Mouse (Mus musculus) kidney, adult 18-20 months (tissue): ENCODE measurements around the gene Bcl9.

Experiments
- DNase-seq: peaks from one replicate; pipeline ENCODE4 v3.0.0; 2021

Bcl9 gene

DNA sequence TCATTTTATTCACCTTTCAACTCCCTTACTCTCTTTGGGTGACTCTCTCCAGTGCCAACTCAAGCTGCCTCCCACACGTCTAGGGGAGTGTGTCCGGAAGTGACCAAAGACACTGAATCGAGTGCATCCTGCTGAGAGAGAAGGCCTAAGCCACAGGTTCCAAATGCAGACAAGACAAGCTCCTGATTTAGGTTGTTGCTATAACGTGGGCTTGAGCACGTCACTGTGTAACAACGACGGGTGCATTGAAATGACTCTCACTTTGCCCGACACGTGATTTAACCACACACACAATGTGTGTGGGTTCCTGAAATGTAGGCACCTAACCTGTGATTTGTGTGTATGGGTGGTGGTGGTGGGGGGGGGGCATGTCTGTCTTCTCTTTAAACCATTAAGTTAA is 3.4 kb downstream of the Bcl9 start:
- no peak for DNase-seq

DNA sequence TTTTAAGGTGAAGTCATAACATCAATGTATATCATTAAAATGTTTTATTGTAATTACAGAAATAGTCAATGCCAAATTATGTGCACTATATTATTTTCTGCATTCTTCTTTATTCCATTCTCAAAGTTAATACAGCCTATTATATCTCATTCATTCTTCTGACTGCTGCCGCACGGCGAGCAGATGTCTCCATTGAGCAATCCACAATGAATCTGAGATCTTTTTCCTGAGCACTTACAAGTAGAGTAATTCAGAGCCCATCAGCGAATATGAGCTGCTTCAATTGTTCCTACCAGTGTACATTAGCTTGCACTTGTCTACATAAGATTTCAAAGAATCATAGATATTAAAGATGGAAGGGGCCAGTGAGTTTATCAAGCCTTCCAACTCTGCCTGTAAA is 12.8 kb downstream of the Bcl9 start:
- no peak for DNase-seq

DNA sequence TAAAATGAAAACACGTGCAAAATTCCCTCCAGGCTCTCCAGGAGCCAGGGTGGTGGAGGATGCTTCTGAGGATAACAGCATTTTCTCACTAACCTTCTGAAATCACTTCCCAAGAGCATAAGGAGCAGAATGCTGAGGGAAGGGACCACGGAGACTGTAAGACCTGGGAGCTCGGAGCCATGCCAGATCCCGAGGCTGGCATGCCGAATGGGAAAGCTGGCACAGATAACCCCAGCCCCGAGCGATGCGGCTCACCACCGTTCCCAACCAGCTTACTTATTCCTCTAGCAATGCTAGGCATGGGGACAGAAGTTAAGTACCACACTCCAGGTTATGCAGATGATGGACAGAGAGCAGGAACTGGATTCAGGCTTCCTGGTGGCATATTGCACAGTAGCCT is 13.7 kb downstream of the Bcl9 start:
- DNase-seq = no peak

DNA sequence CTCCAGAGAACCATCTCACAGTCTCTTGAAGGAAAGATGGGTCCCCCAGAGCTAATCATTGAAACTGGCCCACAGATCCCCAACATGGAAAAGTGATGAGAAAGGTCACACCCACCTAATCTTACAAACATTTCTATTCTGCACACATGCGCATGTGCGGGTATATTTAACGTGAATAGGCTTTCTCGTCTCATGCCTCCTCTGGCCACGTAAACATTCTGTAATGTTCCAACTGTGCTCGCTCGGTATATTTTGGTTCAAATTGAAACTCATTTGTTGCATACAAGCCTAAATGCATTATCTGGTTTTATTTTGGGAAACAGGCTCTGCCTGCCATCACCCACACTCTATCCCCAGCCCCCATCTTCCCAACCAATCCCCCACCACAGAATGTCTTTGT is 16.3 kb downstream of the Bcl9 start:
- no peak for DNase-seq

DNA sequence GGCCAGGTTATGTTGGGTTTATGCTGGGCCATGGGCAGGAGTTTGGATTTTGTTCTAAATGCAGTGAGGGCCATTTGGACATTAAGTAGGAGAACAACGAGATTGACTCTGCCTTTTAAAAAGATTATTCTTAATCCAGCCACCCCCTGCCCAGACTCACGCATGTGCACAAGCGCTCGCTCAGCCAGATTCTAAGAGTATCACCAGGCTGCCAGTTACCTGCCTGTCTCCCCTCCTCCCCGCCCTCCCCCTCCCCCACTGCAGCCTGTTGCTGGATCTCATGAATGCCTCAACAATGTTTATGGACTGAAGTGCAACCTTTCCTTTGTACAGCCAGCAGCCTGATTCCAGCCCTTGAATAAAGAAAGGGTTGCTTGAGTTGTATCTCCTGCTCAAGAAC is 22.0 kb downstream of the Bcl9 start:
- DNase-seq = peak; percentile 7

DNA sequence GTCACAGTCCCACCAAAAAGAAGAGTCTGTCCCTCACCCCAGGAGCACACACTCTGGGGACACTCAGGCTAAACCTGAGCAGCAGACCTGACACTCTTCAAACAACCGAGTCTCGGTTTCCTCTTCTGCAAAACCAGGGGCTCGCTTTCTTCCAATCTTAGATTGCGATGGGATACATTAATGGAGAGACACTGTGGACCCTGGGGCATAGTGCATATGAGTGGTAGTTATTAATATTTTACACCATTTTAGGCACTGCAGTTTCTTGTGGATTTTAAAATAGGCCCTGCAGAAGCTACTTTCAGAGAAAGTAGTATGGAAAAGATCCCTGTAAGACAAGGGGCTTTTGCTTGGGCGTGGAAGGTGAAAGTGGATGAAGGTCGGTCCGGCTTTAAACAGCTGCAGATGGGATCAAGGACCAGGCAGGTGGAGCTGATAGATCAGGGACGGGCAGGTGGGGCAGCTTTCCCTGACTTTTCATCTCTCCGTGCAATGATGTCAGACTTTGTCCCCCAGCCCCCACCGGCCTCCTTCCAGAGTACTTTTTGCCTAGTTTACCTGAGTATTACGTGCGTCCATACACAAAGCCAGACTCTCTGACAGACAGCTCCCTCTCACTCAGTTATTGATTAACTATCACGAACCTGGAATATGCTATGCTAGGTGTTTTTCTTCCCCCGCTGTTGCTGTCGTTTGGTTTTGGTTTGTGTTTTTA is 23.0 kb downstream of the Bcl9 start:
- peak; percentile 46 for DNase-seq

DNA sequence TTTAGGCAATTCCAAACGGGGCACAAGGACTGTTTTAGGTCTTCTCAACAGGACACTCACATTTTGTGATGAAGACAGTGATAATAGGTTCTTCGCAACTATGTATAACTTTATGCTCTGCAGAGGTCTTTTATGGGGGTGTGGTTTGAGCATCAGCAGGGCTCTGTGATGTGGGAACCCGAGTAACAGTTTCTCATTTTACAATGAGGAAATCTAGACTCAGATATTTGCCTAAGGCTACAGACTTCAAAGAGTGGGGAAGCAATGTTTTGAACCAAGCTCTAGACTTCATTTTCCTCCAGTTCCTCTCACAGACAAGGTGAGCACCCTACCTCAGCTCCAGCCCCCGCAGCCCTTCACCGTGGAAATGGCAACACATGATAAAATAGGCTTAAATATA is 23.8 kb downstream of the Bcl9 start:
- DNase-seq = no peak

DNA sequence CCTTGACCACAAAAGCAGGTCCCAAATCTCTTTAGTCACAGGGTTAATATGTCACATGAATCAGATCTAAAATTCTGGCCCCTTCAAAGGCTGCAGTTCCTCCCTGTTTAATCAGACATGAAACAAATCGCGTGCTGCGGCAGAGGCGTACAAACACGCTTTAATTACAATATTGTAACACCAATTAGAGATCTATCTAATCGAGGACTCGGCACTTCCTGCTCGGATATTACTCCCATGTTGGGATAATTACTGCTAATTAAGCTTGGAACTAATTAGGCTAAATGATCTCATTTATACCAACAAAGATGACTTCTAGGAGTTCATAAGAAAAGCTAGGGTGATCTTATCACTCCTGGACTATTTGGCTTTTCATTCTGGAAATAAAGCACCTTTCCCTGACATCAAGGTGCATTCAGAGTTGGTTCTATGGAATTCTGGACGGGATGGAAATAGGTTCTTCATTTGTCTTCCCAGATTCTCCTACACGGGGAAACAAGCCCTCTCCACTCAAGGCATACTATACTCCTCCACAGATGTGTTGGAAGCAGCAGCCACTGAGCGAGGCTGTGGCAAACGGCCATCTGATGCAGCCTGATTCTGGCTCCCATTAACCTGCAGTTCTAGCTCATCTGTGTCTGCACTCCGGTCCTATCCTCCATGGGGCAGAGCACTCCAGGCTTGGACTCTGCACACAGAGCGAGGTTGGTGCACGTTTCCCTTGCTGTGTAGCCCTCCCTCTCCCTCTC is 31.9 kb downstream of the Bcl9 start:
- DNase-seq = no peak

DNA sequence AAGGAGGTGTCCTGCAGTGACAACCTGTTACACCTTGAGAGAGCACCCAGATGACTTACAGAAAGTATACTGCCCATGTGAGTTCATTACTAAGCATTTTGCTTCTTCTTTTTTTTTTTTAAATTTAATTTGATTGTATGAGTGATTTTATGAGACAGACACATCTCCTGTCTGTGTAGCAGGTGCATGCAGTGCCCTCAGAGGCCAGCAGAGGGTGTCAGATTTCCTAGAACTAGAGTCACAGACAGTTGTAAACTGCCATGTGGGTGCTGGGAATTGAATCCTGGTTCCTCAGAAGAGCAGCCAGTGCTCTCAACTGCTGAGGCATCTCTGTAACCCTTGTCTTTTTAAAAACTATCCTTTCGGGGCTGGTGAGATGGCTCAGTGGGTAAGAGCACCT is 35.5 kb downstream of the Bcl9 start:
- no peak for DNase-seq

DNA sequence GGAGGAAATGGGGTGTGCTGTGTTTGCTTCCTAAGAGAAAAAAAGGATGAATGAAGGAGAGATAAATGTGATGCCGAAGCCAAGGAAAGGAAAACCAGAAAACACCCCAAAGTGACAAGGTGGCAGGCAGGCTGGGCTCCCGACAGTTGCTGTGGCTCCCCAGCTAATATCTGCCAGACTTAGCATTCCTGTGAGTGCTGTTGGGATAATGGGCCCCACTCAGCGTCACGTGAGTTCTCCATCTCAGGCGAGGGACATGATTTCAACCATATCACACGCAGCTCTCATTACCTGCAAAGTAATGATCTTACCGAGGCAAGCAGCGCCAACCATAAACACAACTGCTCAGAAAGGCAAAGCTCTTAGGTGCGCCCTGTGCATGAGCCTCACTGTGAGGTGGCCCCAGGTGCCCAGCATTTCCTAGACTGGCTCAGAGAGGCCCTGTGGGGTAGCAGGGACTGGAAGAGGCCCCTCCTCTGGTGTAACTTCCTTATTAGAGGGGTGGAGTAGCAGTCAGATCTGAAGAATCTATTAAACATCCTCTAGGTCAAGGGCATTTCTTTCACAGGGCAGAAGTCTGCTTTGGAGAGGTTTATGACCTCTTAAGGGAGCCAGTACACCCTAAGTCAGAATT is 41.9 kb downstream of the Bcl9 start:
- DNase-seq = no peak

DNA sequence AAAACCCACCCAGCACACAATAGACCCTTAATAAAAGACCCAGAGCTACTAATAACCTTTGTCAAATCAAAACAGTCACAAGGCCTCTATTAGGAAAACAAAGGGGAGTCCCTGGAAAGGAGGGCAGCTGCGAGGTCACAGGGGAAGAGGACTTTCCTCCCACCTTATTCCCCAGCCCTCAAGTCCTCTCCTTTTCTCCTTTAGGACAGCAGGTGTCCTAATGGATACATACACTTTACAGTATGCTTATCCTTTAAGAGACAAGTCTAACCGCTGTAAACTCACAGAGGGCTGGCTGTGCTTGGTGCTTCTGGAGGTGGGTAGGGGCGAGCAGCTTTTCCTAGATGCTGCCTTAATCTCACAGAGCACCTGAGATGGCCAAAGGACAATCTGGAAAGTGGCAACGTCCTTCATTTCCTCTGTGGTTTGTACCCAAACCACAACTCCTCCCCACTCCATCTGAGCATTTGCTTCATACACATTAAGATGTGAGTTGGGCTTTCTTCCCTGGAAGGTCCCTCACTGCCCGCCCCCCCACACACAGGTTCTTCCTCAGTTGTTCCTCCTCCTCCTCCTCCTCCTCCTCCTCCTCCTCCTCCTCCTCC is 42.8 kb downstream of the Bcl9 start:
- DNase-seq = no peak

DNA sequence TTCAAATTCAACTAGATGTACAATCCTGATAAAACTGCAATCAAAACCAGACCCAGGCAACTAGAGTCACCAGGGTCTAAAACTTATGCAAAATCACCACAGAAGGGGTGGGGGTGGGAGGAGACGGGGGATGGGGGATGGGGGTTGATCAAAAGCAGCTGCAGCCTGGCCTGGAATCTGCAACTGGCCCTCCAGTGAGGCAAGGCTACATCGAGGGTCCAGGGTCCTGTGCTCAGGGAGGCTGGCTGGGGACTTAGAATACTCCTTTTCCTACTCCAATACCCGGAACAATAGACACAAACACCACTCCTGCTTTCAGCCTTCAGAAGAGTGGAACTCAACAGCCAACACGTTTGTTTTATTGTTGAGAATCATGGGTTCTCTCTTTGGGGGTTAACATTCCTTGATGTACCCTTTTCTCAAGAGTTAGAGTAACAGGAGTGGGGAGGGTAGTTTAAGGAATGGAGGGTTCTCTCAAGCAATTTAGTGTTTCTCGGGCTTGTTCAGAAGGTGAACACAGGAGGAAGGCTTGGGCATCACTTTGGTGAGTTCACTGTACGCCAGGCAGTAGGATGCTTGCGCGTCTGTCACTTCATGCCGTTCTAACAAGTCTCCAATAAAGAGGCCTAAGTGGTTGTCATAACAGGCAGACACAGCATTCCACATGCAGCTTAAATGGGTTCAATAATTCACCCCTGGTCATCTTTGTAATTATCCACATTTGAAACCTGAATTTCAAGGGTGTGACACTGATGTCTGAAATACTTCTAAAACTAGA is 43.7 kb downstream of the Bcl9 start:
- DNase-seq = no peak

DNA sequence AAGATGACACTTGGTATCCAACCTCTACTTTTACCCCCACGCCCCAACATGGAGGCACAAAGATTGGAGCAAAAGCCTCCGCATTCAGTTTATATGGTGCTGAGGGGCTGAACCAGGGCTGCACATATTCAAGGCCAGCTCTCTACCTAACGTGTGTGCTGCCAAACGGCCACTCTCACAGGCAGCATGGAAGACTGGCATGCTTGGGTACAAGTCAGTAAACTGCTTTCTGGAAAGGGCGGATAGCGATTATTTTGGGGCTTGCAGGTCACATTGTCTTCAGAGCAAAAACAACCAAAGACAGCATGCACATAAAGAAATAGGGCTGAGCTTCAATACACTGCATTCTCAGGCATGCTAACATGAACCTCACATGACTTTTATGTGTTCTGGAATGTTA is 44.8 kb downstream of the Bcl9 start:
- no peak for DNase-seq

DNA sequence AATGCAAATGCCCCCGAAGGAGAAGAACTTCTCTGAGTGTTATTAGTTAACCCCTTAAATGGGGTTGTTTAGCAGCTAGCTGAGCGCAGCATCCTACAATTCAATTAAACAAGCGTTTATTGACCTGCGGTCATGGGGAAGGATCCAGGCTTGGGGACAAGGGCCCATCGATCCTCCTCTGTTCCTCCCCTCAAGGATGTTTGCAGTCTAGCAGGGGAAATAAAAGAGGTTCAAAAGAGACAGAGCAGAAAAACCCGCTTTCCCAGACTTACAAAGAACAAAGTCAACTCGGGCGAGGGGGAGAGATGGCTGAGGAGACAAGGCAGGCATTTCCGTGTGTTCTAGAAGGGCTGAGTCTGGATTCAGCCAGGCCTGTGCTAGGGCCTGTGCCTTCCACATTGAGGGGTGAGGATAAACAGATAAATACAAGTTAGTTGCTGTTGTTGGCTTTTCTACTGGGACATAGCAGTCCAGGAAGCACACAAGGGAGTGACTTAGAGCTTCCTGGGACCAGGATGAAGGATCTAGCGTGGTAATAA is 55.0 kb downstream of the Bcl9 start:
- DNase-seq = no peak

DNA sequence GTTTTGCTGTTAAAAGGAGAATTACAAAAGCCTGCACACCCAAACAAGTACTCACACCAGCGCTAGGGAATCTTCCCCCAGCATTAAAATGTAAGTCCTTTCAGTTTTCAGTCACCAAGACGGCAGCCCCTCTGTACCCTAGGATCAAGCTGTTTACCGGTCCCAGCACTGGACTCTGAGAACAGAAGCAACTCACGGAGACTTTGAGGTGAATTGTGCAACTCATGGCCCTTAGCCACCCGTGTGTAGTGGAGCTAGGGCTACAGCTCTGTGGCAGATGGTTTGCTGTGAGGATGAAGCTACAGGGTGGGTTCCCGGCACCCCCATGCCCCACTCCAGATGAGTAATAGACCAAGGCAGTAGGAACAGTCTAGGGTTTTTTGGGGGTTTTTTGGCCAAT is 55.9 kb downstream of the Bcl9 start:
- no peak for DNase-seq

DNA sequence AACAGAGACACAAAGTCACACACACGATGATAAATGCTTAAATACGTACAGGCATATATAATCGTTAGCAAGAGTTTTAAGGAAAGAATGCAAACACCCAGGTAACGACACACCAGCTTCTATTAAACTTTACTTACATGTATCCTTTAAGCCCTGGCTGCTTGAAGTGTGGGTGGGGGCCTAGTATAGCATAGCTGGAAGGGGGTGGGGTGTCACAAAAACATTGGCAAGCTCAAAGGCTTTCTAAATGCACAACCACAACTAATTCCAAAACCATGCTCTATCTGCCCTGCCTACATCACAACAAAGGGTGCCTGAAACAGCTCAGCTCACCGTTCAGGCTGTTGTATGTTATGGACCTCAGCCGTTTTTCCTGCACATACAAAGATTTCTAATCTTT is 57.9 kb downstream of the Bcl9 start:
- DNase-seq = no peak

DNA sequence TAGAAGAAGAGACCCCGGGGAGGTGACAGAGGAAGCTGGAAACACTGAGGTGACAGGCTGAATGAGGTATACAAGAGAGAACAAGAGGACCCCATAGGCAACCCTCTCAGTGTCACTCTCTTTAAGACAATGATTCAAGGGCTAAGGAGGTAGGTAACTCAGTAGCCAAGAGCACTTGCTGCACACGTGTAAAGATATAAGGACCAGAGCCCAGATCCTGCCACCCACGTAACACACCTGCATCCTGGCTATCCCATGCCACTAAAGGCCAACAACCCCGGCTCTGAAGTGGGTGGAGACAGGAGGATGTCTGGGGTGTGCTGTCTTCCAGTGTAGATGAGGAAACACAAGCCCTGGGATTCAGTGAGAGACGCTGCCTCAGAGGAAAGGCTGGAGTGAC is 58.4 kb downstream of the Bcl9 start:
- no peak for DNase-seq

DNA sequence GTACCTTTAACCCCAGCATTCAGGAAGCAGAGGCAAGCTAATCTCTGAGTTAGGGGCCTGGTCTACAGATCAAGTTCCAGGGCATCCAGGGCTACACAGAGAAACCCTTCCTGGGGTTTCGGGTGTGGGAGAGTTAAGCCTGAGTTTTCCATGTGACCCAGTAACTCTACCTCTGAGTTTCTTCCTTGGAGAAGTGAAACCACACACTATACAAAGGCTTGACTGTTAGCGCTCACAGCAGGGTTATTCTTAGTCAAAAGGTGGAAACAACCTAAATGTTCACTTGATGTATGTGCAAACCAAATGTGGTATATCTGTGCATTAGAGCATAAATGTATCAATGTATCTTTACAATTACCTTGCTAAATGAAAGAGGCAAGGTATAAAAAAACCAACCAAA is 59.2 kb downstream of the Bcl9 start:
- no peak for DNase-seq

DNA sequence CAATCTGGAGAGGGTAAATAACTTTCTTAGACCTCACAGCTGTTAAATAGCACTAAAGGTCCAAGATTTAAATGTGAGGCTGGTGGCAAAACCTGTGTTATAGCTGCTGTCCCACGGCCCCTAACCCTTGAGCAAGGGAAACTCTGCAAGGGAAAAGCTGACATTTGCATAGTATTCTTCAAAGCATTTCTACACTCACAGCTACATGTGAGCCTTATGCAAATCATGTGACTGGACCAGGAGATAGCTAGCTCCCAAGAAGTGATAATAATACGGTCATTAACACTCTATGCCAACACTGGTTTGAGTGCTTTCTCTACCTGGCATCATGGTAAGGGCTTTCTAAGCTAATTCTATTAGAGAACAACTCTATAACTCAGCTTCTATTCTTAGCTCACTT is 60.3 kb downstream of the Bcl9 start:
- DNase-seq = no peak

DNA sequence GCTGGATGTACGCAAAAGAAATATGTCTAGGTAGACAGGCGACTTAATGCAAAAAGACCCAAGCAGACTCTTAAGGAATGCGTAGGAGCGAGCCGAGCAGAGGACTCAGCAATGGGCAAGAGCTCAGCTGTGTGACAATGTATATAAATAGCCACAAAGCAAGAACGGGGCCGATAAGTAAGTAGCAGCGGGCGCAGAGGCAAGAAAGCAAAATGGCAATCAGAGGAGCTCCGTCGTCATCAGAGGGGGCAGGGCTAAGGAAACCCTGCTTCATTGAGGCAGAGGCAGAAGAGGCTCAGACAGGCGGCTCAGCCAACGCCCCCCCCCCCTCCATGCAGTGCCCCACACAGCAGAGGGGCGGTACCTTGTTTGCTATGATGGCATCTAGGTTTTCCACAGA is 62.9 kb downstream of the Bcl9 start:
- no peak for DNase-seq

DNA sequence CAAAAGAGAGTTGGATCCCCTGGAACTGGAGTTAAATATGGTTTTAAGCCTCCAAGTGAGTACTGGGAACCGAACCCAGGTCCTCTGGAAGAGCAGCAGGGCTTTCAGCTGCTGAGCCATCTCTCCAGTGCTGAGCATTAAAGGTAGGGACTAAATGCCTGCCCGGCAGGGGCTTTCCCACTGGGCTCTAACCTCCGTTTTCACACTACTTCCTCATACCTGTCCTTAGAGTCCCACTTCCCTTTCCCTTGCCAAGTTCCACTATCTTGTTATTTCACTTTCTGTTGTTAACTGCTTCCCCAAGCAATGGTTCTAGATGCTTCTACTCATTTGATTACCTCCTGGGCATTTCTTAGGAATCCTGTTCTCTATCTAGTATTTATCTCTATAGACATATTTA is 65.4 kb downstream of the Bcl9 start:
- no peak for DNase-seq

DNA sequence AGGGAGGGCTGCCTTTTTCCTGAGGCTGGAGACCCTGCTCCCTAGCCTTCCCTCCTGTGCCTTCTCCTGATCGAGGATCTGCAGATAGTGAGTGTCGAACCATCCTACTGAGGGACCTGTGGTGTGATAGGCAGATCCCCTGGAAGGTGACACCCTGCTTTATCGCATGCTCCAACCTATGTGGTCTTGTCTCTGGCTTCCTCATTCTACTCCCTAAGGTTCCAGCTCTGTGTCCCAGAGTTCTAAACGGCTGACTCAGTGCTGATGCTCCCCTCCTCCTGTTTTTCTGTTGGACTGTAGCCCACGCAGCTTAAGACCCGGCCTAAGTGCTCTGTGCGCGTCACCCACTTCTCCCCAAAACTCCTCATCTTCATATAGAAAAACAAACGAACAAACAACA is 65.9 kb downstream of the Bcl9 start:
- no peak for DNase-seq
